In the genomic region with DNA sequence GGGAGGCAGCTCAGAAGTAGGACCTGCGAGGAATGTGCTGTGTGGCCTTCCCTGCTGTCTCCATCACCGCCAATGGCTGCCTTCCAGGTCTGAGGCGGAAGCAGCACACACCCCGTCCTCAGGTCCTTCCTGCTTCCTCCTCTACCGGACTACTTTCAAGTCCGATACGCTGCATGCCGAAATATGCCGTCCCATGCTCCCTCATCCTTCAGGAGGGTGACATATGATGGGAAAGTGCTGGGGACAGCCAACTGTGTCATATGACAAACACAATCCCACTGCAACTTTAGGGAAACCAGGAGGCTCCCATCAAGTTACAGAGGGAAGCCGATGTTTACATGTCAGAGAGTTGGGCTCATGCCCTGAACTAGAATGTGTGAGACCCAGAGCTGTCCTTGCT, we compare ENCODE assay signal across 15 mouse cellular contexts. TPM values are rescaled to one million over a fixed set of nuclear protein-coding genes. Genes with fewer than 3 reads are reported as not detected.
DNase-seq lines count a peak whose midpoint lies in the region; ATAC-seq and TF ChIP-seq lines count a peak whose summit lies in the region.
"Had no signal": no experiment of that assay in that cellular context is flagged by ENCODE, and none has a peak within 500 bp of the region (broad histone marks: within the 10 kb centered on the region; RNA-seq: fewer than 3 reads in every experiment).

No protein-coding gene starts in this region.

- H3K4me3 ChIP-seq in kidney, adult 2 months (ENCODE audit: insufficient read depth, low read depth, low read length), result no peak overlapping the region
- H3K4me3 ChIP-seq in kidney, embryonic 15.5 days (replicated peaks), result no peak overlapping the region
- no peak overlapping the region for H3K4me3 ChIP-seq in embryonic facial prominence, embryonic 13.5 days
- H3K4me3 ChIP-seq: left cerebral cortex, adult 2 months had no signal

- peaks cover 19% of the 10 kb centered on the region for H3K4me1 ChIP-seq in kidney, adult 2 months (ENCODE audit: control insufficient read depth, insufficient read depth, low read length)
- H3K4me1 ChIP-seq in kidney, embryonic 15.5 days, result peaks cover 63% of the 10 kb centered on the region
- peaks cover 54% of the 10 kb centered on the region for H3K4me1 ChIP-seq in embryonic facial prominence, embryonic 13.5 days

- no peak overlapping the region for H3K27ac ChIP-seq in kidney, adult 2 months (ENCODE audit: insufficient read depth, low read depth, low read length)
- no peak overlapping the region for H3K27ac ChIP-seq in kidney, embryonic 15.5 days
- no peak overlapping the region for H3K27ac ChIP-seq in embryonic facial prominence, embryonic 13.5 days
- H3K27ac ChIP-seq: left cerebral cortex, adult 2 months; liver, embryonic 14.5 days had no signal

- no peak overlapping the region for H3K9ac ChIP-seq in kidney, embryonic 15.5 days
- H3K9ac ChIP-seq in embryonic facial prominence, embryonic 13.5 days, result peak overlapping the region; percentile 17; the same call in 1 of the 2 replicates
- H3K9ac ChIP-seq: liver, embryonic 14.5 days had no signal

- ATAC-seq in kidney, embryonic 15.5 days (replicated peaks; ENCODE audit: low FRiP score), result no peak
- no peak for ATAC-seq in embryonic facial prominence, embryonic 13.5 days (ENCODE audit: insufficient number of reproducible peaks, insufficient read depth, low FRiP score, low TSS enrichment, low read depth)
- ATAC-seq: forebrain, embryonic 16.5 days had no signal

- H3K36me3 ChIP-seq in kidney, adult 2 months (ENCODE audit: control insufficient read depth, insufficient read depth, low read length), result no peaks in the 10 kb centered on the region
- H3K36me3 ChIP-seq in kidney, embryonic 15.5 days, result no peaks in the 10 kb centered on the region
- H3K36me3 ChIP-seq in embryonic facial prominence, embryonic 13.5 days, result no peaks in the 10 kb centered on the region

- H3K4me2 ChIP-seq in kidney, embryonic 15.5 days, result no peak overlapping the region
- H3K4me2 ChIP-seq in embryonic facial prominence, embryonic 13.5 days, result no peak overlapping the region

- DNase-seq in kidney, adult 2 months, result peak; percentile 51
- peak; percentile 47 to 51 for DNase-seq in heart, postnatal 14 days
- peak; percentile 62 for DNase-seq in lung, postnatal 36 days
- DNase-seq in adrenal gland, postnatal 25 days, result no peak
- DNase-seq in embryo, embryonic 9.5 days (ENCODE audit: extremely low spot score), result no peak
- no peak for DNase-seq in cerebellum, adult 11-12 months
- DNase-seq: midbrain, embryonic 14.5 days; thymus, adult 2 months had no signal

- TF ChIP-seq CTCF in kidney, adult 2 months (conservative IDR thresholded peaks at IDR 0.05; ENCODE audit: insufficient read depth, insufficient read length, low read depth, low read length), result no peak

- H3K9me3 ChIP-seq in kidney, embryonic 15.5 days (replicated peaks), result no peaks in the 10 kb centered on the region
- H3K9me3 ChIP-seq in embryonic facial prominence, embryonic 13.5 days, result no peaks in the 10 kb centered on the region

- WGBS in kidney, adult 2 months, result 53% methylated on average over 10 of the region's 10 CpGs
- 66% methylated on average over 10 of the region's 10 CpGs for WGBS in kidney, embryonic 15.5 days
- WGBS in embryonic facial prominence, embryonic 13.5 days, result 66% methylated on average over 10 of the region's 10 CpGs

- TF ChIP-seq POLR2A in kidney, adult 2 months (IDR thresholded peaks at IDR 0.05; ENCODE audit: low read depth, low read length), result no peak

- H3K27me3 ChIP-seq in kidney, adult 2 months (replicated peaks; ENCODE audit: control insufficient read depth, insufficient read depth, low read length), result no peaks in the 10 kb centered on the region
- peaks cover 7% of the 10 kb centered on the region for H3K27me3 ChIP-seq in kidney, embryonic 15.5 days
- peaks cover 20% of the 10 kb centered on the region for H3K27me3 ChIP-seq in embryonic facial prominence, embryonic 13.5 days

- intact Hi-C loops in heart, postnatal 14 days (cut with DNase I), result no loop called here

RNA-seq across cellular contexts. Expression of a gene that starts 43.8 kb away (rescaled TPM):
- 34.3 and 37.4 TPM in 2 replicates for polyA plus RNA-seq in kidney, adult 2 months (2012; rRNA removed)
- polyA plus RNA-seq in kidney, embryonic 15.5 days (2015; fragmentation: Nextera tagmentation; extraction: Ambion mirVana), result 1.8 and 2.0 TPM in 2 replicates
- polyA plus RNA-seq in embryonic facial prominence, embryonic 13.5 days (2015; fragmentation: Nextera tagmentation; extraction: Ambion mirVana), result 0.13 and 0.74 TPM in 2 replicates
- 100 to 1,000 TPM; 171 to 231 TPM for total RNA-seq in heart, postnatal 14 days (2021)
- not detected in 2 replicates for total RNA-seq in adrenal gland, postnatal 25 days (2021)
- total RNA-seq: hematopoietic stem cell, adult 5-6 weeks; left cerebral cortex, adult 2 months had no signal
- polyA plus RNA-seq: adrenal gland, adult 2 months; liver, embryonic 14.5 days; midbrain, embryonic 14.5 days had no signal

Comparison
In these comparisons a context has a peak if more than half of its experiments do, and no peak if none do; other contexts are left out.
1. RNA of a gene that starts 43.8 kb away (polyA plus RNA-seq): 34.3 to 37.4 TPM in kidney, adult 2 months; 1.8 to 2.0 TPM in kidney, embryonic 15.5 days and 0.13 to 0.74 TPM in embryonic facial prominence, embryonic 13.5 days; every median in the first group is over 10 times any median in the second.
2. DNase-seq: peak in kidney, adult 2 months (single experiment), heart, postnatal 14 days (2 of 2) and lung, postnatal 36 days (single experiment); none in adrenal gland, postnatal 25 days (single experiment), embryo, embryonic 9.5 days (single experiment) and cerebellum, adult 11-12 months (single experiment).